Mouse (Mus musculus) B cell, adult 2 months (primary cell): ENCODE results near the gene 9530068E07Rik.
"Not testable (repeated sequence)": the region's sequence is repeated elsewhere in the genome, so short reads cannot be mapped to it uniquely, and the experiment has no call there.

Experiments used
- DNase-seq, 2 experiments: peaks; one replicate each; pipeline ENCODE4 v3.0.0; 2022

Gene 9530068E07Rik

DNA sequence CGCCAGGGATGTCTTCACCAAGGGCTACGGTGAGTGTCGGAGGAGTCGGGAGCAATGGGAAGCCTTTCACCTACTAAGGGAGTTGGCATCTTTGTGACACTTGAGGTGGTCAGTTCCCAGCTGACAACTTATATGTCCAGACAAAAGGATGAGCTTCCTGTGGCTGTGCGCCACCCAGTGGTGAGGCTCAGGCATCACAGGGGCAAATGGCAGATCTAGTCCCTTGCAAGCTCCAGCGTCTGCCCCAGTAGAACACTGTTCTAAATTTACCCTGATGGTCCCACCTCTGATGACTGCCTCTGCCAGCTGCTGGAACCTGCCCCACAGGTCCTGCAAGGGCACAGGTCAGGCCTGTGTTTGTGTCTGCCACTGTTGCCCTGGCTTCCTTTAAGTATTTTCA, 21.9 kb upstream of the 9530068E07Rik start:
- DNase-seq: peak; percentile 71

DNA sequence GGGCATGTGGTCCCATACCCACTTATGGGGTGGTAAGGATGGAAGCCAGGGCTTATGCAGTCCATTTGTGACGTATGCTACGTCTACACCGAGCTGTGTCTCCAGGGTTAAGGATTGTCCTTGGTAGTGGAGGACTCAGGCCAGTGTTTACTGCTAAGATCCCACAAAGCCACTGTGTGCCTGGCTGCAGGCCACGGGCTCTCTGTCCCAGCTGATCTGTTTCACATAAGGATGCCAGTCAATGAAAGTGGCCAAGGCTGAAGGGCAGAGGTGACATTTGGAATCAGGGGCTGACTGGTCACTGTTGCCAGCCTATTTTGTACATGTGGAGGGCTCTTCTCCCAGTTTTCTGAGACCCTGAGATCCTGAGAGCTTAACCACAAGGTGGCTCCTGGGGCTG, 18.6 kb upstream of the 9530068E07Rik start:
- no peak for DNase-seq

DNA sequence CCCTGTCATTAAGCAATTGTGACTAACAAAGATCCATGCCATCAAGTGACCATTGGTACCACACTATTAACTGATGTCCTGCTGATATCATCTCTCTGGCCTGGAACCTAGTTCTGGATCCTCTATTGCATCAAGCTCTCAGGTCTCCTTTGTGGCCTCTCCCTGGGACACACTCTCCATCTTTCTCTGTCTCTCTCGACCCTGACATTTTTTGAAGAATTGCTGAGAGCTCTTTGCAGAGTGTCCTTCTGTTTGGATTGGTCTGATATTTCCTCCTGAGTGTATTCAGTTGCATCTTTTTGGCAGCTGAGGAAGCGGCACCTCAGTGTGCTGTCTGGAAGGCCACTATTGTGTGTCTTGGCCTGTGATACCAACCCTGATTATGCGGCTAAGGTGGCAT, 17.0 kb upstream of the 9530068E07Rik start:
- DNase-seq: no peak

DNA sequence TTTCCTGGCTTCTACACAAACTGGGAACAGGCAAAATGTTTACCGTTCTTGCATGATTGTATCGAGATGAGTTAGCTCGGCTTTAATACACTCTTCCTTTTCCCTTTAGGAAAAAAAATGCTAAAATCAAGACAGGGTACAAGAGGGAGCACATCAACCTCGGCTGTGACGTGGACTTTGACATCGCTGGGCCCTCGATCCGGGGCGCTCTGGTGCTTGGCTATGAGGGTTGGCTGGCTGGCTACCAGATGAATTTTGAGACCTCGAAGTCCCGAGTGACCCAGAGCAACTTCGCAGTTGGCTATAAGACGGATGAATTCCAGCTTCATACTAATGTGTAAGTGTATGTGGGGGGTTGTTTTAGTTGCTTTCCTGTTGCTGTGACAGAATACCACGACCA, 12.5 kb upstream of the 9530068E07Rik start:
- no peak for DNase-seq

DNA sequence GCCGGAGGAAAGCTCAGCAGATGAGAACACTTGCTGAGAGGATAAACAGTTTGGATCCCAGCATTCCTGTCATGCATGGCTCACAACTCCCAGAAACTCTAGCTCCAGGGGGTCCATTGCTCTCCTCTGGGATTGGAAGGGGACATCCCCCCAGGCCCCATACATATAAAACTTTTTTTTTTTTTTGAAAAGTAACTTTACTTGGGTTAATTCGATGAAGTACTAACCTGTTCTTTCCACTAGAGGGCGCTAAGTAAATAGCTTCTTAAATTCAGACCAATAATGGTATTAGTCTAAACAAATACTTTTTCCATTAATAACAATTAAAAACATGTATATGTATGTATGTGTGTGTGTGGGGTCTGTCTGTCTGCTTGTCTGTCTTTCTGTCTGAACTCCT, 11.6 kb upstream of the 9530068E07Rik start:
- peak in 1 of 2 experiments; percentile 13 for DNase-seq

DNA sequence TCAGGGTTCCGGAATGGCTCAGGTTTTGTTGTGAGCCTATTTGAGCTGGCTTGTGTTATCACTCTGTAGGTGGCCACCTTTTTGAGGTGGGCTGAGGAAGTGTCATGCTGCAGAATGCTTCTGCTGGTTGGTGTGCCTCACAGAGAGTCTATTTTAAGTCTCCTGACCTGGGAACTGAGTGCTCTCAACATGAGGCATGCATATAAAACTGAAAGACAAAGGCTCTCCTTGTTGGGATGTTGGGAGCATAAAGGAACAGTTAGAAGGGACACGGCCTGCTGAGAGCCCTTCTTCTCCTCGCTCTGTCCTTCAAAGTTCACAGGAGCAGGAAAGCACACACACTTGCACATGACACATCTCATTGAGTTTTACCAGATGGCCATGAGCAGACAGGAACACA, 9.3 kb upstream of the 9530068E07Rik start:
- no peak for DNase-seq

DNA sequence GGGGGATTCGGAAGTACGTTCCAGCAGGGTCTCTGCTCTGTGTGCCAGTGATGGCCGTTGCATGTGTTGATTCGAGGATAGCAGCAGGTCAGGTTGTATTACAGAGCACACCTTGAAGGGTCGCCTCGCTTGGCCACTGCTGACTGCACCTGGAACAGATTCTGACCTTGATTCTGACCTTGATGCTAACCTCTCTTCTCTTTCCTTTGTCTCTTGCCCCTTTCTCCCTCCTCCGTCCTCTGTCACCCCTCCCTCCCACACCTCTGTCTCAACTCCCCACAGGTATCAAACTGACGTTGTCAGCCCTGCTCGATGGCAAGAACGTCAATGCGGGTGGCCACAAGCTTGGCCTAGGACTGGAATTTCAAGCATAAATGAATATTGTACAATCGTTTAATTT, 8.1 kb upstream of the 9530068E07Rik start:
- DNase-seq: no peak

DNA sequence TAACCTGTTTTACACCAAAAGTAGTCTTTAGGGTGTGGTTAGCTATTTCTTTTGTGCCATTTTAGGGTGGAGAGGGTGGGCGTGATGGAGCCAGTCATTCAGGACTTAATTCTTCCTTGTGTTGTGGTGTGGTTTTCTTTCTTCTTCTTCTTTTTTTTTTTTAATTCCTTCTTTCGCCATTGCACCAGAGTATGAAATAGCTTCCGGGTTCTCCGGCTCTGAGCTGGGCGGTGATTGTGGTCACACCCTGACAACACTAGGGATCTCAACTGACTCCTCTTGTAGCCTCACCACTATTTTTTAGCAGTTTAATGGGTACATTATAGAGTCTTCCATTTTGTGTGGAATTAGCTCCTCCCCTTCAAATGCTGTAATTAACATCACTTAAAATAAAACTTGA, 7.2 kb upstream of the 9530068E07Rik start:
- DNase-seq: not testable (repeated sequence)

DNA sequence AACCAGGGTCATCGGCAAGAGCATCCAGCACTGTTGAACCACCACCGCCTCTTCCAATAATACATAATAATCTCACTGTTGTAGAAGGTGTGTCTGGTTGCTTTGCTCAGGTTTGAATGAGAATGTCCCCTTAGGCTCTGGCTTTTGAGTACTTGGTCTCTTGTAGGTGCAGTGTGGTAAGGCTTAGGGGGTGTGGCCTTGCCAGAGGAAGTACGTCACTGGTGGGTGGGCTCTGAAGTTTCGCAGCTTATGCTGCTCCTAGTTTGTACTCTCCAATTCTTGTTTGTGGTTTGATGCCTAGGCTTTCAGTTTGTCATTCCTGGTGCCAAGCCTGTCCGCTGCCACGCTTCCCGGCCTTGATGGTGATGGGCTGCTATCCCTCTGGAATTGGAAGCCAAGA, 6.3 kb upstream of the 9530068E07Rik start:
- DNase-seq: no peak

DNA sequence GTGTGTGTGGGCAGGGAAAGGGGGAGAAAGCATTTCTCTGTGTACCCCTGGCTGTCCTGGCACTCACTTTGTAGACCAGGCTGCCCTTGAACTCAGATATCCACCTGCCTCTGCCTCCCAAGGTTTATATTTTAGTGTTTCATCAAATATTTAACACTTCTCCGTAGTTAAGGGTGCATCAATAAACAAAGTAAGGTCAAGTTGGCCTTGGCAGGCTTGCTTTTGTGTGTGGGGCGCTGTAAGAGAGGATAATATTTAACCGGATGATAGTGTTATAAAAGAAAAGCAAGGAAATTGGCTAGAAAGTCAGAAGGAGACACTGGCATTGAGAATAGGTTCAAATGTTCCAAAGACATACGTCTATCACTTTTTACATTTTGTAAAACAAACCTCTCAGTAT, 1.7 kb upstream of the 9530068E07Rik start:
- no peak for DNase-seq

DNA sequence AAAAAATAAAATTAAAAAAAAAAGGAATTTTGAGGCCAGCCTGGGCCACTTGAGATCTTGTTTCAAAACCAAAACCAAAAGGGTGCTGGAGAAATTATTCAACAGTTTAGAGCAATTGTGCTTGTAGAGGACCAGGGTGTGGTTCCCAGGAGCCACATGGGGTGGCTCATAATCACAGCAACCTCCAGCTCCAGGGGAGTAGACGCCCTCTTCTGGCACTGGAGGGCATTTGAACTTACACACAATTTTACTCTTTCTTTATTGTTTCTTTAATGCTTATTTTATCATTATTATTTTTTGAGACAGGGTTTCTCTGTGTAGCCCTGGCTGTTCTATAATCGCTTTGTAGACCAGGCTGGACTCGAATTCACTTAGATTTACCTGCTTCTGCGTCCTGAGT, 885 bp upstream of the 9530068E07Rik start:
- DNase-seq: peak; percentile 14 to 31

DNA sequence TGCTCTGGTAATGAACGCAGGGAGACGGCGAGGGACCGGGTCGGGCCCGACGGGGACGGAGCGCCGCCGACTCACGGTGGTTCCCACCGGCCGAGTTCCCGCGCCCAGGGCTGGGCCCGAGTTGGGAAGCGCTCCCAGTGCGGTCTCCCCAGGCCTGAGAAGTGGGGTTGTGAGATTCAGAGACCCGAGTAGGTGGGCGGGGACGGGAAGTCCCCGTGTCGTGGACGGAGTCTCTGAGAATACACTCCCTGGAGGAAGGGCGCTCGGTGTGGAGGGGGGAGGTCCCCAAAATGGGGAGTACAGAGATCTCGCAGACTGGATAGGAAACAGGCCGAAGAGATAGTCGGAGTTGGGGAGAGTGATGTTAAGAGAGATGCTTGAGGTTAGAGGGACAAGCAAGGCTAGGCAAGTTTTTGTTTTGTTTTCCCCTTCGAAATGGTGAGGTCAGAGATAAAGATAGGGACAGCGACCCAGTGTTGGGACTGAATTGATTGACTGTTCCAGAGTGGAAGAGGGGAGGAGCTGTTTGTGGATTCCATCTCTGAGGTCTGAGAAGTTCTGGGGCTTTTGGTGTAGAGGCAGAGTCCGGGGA, 465 bp downstream of the 9530068E07Rik start:
- peak in 1 of 2 experiments; percentile 61 for DNase-seq

DNA sequence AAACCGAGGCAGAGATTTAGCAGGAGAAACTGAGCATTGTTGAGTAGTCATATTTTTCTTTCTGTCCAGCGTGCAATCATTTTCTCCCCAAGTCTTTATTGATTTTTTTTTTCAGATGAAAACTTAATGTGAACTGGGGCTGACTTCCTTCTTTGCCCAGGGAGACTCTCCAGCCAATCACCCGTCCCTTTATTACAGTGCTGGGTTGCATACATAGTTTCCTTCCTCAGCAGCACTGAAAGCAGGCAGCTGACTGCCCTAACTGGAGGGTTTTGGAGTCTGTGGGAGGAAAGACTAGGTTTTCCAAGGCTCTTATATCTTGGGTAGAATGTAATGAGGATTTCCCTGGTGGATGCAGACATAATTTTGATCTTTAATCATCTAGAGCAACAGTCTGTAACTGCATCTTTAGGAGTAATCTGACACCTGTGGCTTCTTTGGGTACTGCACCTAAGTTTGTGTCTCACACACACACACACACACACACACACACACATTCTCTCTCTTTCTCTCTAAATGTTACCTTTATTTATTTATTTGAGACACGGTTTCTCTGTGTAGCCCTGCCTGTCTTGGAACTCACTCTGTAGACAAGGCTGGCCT, 1.3 kb downstream of the 9530068E07Rik start:
- peak; percentile 54 to 57 for DNase-seq

DNA sequence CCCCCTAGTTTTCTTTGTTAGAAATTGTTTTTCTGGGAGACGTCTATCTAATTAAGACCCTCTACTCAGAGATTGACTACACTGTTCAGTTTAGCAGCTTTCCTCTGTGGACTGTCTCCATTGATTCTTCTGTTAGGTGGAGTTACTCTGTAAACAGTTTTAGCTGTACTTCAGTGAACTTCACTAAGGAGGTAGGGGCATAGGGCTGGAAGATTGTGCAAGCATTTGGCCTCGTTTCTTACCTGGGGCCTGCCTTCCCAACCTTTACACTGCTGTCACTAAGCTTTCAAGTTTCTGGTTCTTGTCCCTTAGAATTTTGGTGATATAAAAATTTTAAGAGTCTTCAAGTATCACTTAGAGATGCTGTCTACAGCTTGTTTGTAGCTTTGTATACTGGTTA, 5.2 kb downstream of the 9530068E07Rik start:
- no peak for DNase-seq

DNA sequence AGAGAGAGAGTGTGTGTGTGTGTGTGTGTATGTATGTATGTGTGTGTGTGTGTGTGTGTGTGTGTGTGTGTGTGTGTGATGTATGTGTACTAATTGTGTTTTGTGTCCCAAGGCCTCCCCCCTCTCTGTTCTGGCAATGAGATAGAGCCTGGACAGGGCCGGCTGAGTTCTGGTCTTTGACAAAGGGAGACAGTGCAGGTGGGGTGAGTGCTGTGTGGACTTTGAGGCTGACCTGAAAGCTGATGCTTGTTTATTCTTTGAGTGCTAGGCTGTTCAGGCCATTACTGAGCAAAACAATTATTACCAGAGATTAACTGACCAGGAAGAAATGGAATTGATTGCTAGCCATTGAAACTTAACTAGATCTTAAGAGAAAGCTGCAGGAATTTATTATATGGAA, 6.3 kb downstream of the 9530068E07Rik start:
- DNase-seq: no peak

DNA sequence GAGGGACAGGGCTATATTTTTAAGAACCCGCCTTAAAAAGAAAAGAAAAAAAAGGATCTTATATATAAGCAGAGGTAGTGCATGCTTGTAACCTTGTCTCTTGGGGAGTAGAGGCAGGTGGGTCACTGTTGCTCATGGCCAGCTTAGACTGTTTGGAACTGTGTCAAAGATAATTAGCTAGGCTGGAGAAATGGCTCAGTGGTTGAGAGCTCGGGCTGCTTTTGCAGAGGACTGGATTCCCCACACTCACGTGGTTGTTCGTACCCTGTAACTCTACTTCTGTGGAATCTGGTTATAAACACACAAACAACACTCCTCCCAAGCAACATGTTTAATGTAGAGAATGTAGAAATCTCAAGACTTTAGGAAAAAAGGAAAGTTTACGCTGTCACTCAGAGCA, 8.0 kb downstream of the 9530068E07Rik start:
- DNase-seq: no peak

DNA sequence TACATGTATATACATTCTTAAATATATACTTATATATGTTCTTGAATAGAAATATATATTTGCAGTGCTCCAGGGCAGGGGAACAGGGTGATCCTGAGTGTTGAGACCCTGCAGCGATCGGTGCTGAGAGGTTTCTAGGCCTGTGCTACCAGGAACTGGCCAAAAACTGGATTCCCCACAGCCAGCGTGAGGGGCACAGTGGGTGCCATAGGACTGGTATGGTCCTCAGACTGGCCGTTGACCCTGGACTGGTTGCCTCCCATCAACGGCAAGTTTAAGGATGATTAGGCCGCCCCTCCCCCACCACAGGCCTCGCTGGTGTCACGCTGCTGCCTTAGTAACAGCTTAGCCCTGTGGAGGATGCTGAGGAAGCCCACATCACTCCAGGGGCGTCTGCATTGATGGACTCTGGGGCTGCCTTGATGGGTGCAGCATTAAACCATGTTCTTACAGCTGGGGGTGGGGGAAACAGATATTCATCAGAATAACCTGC, 9.0 kb downstream of the 9530068E07Rik start:
- no peak for DNase-seq

DNA sequence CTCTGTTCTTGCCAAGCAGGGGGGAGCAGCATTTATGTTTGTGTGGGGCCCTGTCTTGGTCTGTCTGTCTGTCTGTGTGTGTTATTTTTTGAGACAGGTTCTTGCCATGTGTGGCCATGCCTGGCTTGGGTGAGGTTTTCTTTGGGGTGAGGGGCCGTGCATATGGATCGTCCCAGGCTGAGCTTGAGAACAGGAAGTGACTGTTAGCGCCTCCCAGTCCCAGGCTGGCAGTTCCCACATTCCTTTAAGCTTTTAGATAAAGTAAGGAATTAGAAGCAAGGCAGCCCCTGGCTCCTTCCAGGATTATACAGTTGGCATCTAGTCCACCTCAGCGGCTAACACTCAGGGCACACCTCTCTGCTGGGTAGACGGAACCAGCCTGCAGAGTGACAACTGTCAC, 13.1 kb downstream of the 9530068E07Rik start:
- no peak for DNase-seq

DNA sequence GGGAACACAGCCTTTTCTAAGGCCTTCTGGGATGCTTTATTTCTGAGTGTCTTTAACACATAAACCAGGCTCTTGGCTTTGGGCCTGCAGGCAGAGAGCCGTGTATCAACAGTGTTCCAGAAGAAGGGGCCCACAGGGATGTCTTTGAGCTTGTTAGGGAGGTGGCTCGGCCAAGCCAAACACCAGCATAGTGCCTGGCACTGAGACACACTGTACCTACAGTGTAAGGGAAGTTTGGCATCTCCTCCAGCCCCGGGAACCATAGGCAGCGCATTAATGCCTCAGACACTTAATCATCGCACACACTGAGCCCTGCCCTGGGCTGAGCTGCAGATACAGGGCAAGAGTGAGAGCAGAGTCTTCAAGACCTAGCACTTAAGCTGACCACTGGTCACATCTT, 22.1 kb downstream of the 9530068E07Rik start:
- no peak for DNase-seq

DNA sequence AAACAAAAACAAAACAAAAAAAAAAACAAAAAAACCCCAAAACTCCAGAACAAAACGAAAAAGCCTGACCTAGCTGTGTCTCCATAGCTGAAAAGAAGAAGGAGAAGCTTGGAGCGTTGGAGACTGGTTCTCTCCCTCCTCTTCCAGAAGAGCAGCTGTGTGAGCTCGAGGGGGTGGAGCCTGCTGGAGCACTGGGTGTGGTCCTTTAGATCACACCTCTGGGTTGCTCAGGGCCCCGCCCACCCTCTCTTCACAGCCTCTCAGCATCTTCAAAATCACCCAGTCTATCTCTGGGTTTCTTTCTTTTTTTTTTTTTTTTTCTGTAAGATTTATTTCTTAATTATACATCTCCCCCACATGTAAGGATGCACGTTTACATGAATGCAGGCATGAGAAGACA, 23.0 kb downstream of the 9530068E07Rik start:
- DNase-seq: peak in 1 of 2 experiments; percentile 9

DNA sequence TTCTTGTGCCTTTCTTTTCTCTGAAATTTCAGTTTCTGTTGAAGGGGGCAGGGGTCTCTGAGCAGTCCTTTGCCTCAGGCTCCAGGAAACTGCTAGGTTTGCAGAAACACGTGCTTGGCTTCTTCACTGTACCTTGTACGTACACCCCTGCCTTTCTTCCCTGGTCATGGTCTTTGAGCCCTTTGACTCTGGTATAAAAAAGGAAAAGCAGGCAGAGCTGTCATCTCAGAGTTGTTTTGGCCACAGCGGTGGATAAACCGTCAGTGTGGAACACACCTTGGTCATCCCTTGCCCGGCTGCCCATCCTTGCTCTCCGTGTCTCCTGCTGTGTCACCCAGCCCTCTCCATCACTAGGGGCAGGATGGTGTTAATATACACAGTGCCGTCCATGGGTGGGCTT, 23.6 kb downstream of the 9530068E07Rik start:
- no peak for DNase-seq

DNA sequence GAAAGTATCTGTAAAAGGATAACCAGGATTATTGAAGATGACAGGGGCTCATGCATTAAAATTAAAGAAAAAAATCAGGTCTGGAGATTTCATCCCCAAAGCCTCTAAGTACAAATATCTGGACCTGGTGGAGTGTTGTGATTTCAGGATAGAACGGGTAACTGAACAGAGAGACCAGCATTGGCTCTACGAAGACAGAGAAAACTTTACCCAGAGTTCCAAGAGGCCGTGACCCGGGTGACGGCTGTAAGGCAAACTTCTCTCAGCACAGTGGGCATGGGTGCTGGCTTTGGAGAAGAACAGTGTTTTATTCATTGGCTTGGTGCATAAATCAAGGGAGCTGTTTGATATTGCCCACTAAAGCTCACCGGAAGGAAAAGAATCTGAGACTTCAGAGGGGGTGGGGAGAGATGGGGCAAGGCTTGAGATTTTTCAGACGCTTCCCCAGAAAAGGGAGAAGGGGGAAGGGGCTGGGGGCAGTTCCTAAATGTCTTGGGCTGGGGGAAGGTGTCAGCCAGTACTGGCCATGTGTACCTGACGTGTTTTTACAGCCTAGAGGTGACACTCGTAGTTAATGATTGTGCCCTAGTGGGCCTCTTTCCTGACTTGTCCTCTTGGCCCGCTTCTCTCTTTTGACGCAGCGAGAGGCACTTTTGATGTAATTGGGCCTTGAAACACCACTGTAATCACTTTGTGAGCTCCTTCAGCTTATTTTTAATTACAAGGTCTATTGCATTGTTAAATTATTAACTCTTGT, 24.2 kb downstream of the 9530068E07Rik start:
- no peak for DNase-seq

DNA sequence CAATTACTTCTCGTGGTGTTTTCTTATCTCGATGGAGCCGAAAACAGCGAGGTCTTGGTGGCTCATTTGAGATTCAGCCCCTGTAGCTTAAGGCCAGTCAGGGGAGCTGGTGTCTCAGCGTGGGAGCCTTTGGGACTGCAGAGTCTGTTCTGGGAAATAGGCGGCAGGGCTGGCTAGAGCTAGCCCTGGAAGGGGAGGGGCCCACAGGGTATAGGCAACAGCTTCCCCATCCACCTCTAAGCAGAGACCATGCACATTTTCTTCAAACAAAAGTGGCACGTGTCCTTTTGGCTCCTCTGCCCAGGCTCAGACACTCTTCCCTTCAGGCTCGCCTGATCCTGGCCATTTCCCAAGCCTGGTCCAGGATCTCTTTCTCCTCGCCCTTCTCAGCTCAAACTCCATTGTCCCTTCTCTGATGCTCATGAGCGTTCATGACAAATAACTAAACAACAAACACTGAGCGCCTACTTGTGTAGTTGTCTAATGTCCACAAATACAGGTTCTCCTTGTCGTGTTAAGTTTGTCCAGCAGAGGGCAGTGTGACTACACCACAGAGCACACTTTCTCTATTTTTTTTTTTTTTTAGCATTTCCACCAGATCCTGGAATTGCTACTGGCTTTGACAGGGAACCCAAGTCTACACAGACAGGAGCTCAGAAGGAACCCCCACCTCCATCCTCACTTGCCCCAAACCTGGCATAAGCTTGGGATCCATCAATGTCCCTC, 25.0 kb downstream of the 9530068E07Rik start:
- DNase-seq: peak; percentile 64 to 65

DNA sequence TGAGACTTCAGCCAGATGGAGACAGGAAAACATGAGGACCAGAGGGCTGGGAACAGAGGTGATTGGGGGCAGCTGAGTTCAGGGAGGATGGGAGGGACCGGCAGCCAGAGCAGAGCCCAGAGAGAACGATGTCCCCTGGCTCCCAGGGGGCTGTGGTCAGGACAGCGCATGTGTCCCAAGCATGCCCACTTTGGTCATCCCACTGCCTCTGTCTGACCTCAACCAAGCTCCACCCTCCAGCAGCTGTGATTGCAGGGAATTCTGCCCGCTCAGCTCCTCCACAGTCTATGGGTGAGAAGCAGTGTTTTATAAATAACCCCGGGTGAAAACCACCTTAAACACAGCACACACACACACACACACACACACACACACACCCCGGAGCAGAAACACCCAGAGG, 33.2 kb downstream of the 9530068E07Rik start:
- no peak for DNase-seq
